Mouse (Mus musculus): ENCODE data around the gene Pnn.
A peak's percentile ranks its signal among the peaks of the same experiment; 100 is the strongest.

- TF ChIP-seq CTCF (IDR thresholded peaks at IDR 0.05; ENCODE audit: low read depth) (peak; percentile 48), EP300 (IDR thresholded peaks at IDR 0.05; ENCODE audit: low read depth) (no peak)
Observed at GRCm38 (mm10) chr12:59066448-59067077, at the start of gene Pnn.
